Mouse (Mus musculus) adrenal gland, postnatal 14 days (tissue): ENCODE measurements around the gene Vav2. TPM values are rescaled to one million over a fixed set of nuclear protein-coding genes. Genes with fewer than 3 reads are reported as not detected.

ENCODE experiments used
- DNase-seq: peaks from one replicate; pipeline ENCODE4 v3.0.0; 2021; ENCODE audit warnings: mixed read lengths
- microRNA-seq, 2 experiments: library from miRNA; unstranded; fragments of <30 nt; microRNA quantifications; one replicate each; pipeline ENCODE4 v1.2.0; 2021
- total RNA-seq: library from RNA; stranded (reverse); gene quantifications from 2 replicates; pipeline ENCODE4 v1.2.3, GENCODE M21; 2021

Gene Vav2
- total RNA-seq, 1 experiment from 2014 or later, result 21.7 TPM

GRCm38 (mm10) chr2:27251434-27251833 lies 175.4 kb downstream of the Vav2 start:
- no peak for DNase-seq

GRCm38 (mm10) chr2:27248211-27248610 lies 178.6 kb downstream of the Vav2 start, which contains the start of gene Sardh:
Gene Sardh (minus strand): TSS chr2:27248337.
- no peak for DNase-seq

DNA sequence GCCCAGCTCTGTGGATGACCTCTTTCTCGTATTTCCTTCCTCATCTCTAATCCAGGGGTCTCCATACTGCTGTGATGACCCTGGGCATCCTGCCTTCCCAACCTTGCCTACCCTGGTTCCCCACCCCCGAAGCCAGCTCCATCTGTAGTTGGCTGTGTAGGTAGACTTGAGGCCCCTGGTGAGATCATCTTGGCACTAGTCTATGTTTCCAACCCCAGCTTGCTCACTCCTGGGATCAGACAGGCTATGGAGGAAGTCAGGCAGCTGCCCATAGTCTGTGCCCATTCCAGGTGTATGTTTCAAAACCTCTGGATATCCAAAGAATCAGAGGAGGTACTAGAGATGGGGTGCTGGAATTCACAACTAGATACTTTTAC lies 179.4 kb downstream of the Vav2 start:
- DNase-seq, result no peak

DNA sequence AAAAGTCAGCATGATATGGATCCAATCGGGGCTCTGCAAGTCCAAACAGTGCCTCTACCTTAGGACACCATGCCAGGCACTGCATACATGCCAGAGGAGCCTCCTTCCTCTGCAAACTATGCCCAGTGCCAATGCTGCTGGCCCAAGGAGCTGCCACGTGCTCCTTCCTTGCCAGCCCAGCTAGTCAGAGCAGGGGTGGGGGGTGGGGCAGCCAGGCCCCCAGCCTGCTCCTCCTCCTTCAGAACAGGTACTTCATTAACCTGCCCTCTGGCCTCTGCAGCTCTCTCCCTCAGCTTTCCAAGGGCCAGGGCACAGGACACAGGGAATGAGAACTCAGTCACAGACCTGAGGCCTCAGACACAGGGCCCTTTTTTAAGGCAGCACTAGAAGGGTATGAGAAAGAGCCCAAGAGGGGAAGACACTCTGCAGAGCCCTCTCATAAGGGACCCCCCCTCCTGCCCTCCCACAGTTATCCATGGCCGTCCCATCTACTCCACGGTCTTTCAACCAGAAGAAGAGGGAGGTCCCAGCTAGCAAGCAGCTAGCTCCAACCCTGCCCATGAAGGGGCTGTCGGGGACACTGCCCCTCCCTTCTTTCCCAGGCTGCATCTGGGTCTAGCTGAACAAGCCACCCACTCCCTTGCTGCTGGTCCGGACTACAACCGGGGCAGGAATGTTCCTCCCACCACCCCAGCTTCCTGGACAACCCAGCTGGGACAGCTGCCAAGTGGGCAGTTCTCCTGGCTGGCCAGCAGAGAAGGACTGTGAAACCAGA lies 179.9 kb downstream of the Vav2 start:
- peak; percentile 95 for DNase-seq

DNA sequence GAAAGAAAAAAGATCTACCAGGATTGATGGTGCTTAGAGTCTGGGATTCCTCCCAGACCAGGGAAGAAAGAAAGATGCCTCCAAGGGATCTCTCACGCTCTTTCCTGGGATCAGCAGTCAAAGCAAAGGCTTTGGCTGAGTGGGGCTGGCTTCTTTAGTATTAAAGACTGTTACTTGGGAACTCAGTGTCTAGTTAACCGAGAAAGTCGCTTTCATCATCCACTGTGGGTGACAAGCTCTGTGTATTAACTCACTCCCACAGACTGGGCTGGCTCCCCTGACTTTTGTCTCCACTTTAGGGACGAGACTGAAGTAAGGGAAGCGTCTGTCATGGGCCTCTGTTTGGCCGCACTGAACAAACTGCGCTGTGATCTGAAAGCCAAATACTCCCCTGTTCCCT lies 180.9 kb downstream of the Vav2 start:
- DNase-seq, result no peak

GRCm38 (mm10) chr2:27237342-27237741 lies 189.5 kb downstream of the Vav2 start:
- peak; percentile 82 for DNase-seq

DNA sequence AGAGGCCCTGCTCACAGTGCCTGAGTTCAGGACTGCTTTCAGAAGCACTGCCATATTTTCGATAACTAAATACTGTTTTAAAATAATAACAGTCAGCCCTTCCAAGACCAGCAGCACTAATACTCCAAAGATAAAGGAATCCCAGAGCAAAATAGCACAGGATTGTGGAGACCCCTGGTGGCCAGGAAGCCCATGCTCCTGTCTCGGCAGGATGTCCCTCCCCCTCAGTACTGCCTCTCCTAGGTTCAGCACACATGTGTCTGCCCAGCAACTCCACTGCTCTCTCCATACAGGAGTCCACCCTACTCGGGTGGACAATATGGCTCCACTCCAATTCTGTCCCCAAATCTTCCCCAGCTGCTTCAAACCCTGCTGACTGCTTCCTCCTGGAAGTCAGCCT lies 191.1 kb downstream of the Vav2 start:
- DNase-seq, result peak; percentile 88

- peak; percentile 59 for DNase-seq
Observed at GRCm38 (mm10) chr2:27232376-27232775, 194.5 kb downstream of the Vav2 start.

DNA sequence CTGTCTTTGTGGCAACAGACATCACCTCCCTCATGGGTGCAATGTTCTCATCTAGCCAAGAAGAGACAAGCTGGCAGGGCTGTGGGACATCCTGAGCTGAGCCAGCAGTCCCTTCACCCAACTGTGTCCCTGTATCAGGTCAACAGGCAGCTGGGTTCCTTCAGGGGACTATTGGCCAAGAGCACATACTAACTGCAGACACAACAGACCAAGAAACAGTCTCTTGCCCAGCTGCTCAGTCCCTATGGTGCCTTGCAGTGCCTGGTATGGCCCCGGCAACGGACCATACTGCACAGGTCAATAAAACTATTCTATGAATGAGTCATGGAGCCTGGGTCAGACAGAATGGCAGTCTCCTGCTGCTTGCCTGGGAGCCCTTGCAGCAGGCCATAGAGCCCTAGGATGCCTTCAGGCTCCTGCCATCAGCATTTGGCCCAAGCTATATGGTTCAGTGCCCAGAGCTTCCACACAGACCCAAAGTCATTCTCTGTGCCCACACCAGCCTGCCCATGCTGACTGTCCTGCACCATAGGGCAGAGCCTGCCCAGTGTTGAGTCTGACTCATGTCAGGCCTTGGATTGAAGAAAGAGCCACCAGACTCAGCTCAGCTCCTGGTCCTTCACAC lies 197.2 kb downstream of the Vav2 start:
- DNase-seq, result peak; percentile 37

DNA sequence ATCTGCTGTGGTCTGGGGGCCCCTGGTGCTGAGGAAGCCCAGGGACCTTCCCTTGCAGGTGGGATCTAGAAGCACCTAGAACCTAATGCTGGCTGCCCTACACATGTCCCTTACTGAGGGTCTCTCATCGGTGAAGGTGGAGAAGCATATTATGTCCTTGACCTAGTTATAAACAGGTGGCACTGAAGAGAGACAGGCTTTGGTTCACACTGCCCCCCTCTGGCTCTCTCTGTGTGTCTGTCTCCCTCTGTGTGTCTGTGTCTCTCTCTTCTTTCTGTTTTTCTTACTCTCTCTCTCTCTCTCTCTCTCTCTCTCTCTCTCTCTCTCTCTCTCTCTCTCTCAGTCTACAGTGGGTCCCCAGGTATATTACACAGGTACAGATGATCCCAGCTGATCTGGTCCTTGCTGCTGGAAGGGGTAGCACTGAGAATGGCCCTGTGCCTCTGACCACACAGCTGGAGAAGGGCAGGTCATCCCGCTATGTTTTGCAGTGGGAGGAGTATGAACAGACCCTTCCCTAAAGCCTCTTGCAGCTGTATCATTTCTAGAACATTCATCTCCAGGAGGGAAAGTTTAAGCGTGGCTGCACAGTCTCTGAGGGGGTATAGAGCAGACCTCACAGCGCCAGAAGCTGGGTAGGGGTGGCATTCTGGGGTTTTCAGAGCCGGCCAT lies 197.9 kb downstream of the Vav2 start:
- no peak for DNase-seq

DNA sequence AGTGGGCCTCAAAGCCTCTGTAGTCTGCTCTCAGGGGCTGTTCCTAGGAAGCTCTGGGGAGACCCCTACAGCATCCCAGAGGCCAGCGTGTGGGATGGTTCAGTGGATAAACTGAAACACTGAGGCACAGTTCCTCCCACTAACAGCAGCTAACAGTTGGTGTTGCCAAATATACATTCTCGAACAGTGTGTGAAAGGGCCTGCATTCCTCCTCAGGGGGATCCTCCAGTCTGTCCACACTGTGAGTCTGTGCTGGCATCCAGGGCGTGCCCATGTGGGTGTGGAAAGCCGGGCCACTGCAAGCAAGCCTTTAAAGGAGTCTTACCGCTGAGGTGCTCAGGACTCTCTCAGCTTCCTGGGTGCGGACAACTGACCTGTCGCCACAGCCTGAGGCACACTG lies 200.3 kb downstream of the Vav2 start:
- no peak for DNase-seq

- DNase-seq, result peak; percentile 53
Observed at GRCm38 (mm10) chr2:27223012-27223421, 203.8 kb downstream of the Vav2 start.

DNA sequence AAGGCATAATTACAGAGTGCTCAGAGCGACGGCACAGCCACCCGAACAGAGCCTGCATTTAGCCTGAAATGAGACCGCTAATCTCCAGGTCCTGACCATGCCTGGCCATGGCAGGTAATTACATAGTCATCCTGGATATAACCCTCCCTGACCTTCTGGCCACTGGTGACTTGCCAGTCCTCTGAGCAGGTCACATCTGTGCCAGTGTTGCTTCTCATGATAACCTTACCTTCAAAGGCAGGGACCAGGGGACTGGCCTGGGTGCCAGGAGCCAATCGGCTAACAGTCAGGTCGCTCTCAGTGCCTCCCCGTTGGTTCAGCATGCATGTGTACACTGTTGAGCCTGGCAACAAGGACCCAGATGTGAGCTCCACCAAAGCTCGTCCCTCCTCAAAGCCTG lies 208.3 kb downstream of the Vav2 start:
- DNase-seq, result no peak

- DNase-seq, result peak; percentile 58
Observed at GRCm38 (mm10) chr2:27218121-27218544, 208.7 kb downstream of the Vav2 start.

- peak; percentile 30 for DNase-seq
Observed at GRCm38 (mm10) chr2:27215537-27215936, 211.3 kb downstream of the Vav2 start.

Small RNA genes lying within 50 kb of the gene (microRNA-seq; reads per million reads assigned to microRNA genes)
- gene Gm24049, result 0 to 0.38 reads per million in 2 experiments
- gene Mir7578, result 0 reads per million in 2 experiments

Other genes starting within 250 kb of the Vav2 start
- 15.1 and 81.2 TPM in 2 replicates for gene Sardh, start 178.7 kb downstream of the Vav2 start, total RNA-seq
- 5.0 and 7.9 TPM in 2 replicates for gene Brd3os, start 15.3 kb upstream of the Vav2 start, total RNA-seq
- 79.8 and 92.0 TPM in 2 replicates for gene Brd3, start 80.6 kb upstream of the Vav2 start, total RNA-seq
- 32.7 and 39.0 TPM in 2 replicates for gene Wdr5, start 88.1 kb upstream of the Vav2 start, total RNA-seq
- 46.5 and 62.1 TPM in 2 replicates for gene Rxra, start 249.4 kb upstream of the Vav2 start, total RNA-seq